Mouse (Mus musculus): ENCODE results near the gene Snrpa1. TPM values are rescaled to one million over a fixed set of nuclear protein-coding genes. Genes with fewer than 3 reads are reported as not detected.
A peak's percentile ranks its signal among the peaks of the same experiment; 100 is the strongest.

Snrpa1 gene
- total and polyA plus RNA-seq, 3 experiments: 188 to 318 (median 260) TPM

GRCm38 (mm10) chr7:66118046-66118445 is 59.2 kb downstream of the Snrpa1 start:
- Histone ChIP-seq H3K9me3 (replicated peaks; ENCODE audit: insufficient read depth, low read length) (no peaks in the 10 kb centered on the region), H3K27ac (ENCODE audit: control insufficient read depth, low read depth, low read length) (no peak overlapping the region), H3K79me2 (ENCODE audit: control insufficient read depth, insufficient read depth, low read length, poor library complexity) (peaks cover 17% of the 10 kb centered on the region), H3K27me3 (ENCODE audit: control insufficient read depth in 1 of 2, insufficient read depth in 2 of 2, low read length in 2 of 2) (no peaks in the 10 kb centered on the region), H3K36me3 (ENCODE audit: control insufficient read depth in 1 of 2, insufficient read depth in 2 of 2, low read length in 2 of 2) (peaks cover 0 to 53% of the 10 kb centered on the region in 2 experiments; a peak in 2 of 4 replicates), H3K4me1 (ENCODE audit: control insufficient read depth in 1 of 2, insufficient read depth in 2 of 2, low read length in 2 of 2) (peaks cover 25 to 53% of the 10 kb centered on the region in 2 experiments), H3K9ac (ENCODE audit: control insufficient read depth, low read depth, low read length, poor library complexity, severe bottlenecking) (no peak overlapping the region), H3K4me3 (ENCODE audit: control insufficient read depth in 1 of 2, insufficient read depth in 1 of 2, low read depth in 2 of 2, low read length in 2 of 2) (no peak overlapping the region)
- peak; percentile 61 for DNase-seq (ENCODE audit: low read depth, low spot score)
- TF ChIP-seq TCF12 (IDR thresholded peaks at IDR 0.05; ENCODE audit: low read depth, low read length): no peak
- TF ChIP-seq EP300 (IDR thresholded peaks at IDR 0.05; ENCODE audit: low read depth in 1 of 2, low read length in 2 of 2): peak in 1 of 2 experiments; percentile 21; a peak in 1 of 4 replicates

- TF ChIP-seq ZMIZ1 (IDR thresholded peaks at IDR 0.05; ENCODE audit: low read depth, low read length) (no peak), POLR2AphosphoS5 (IDR thresholded peaks at IDR 0.05; ENCODE audit: borderline replicate concordance, low read depth, low read length) (no peak), EP300 (IDR thresholded peaks at IDR 0.05; ENCODE audit: low read depth in 1 of 2, low read length in 2 of 2) (peak in 1 of 2 experiments; percentile 18; a peak in 1 of 4 replicates), ETS1 (IDR thresholded peaks at IDR 0.05; ENCODE audit: low read depth, low read length) (no peak), TBP (IDR thresholded peaks at IDR 0.05; ENCODE audit: low read depth, low read length) (no peak), USF2 (IDR thresholded peaks at IDR 0.05; ENCODE audit: borderline replicate concordance in 1 of 2, insufficient read depth in 1 of 2, low read depth in 1 of 2, low read length in 2 of 2) (no peak), GATA1 (IDR thresholded peaks at IDR 0.05; ENCODE audit: low read depth, low read length) (peak; percentile 22; the same call in 1 of the 2 replicates), CHD2 (IDR thresholded peaks at IDR 0.05; ENCODE audit: low read length) (no peak)
- H3K4me1 ChIP-seq (ENCODE audit: control insufficient read depth in 1 of 2, insufficient read depth in 2 of 2, low read length in 2 of 2): peaks cover 22 to 45% of the 10 kb centered on the region in 2 experiments
- peaks cover 0 to 46% of the 10 kb centered on the region in 2 experiments; a peak in 2 of 4 replicates for H3K36me3 ChIP-seq (ENCODE audit: control insufficient read depth in 1 of 2, insufficient read depth in 2 of 2, low read length in 2 of 2)
- H3K4me3 ChIP-seq (ENCODE audit: control insufficient read depth in 1 of 2, insufficient read depth in 1 of 2, low read depth in 2 of 2, low read length in 2 of 2): no peak overlapping the region
- H3K9ac ChIP-seq (ENCODE audit: control insufficient read depth, low read depth, low read length, poor library complexity, severe bottlenecking): no peak overlapping the region
- H3K79me2 ChIP-seq (ENCODE audit: control insufficient read depth, insufficient read depth, low read length, poor library complexity): peaks cover 22% of the 10 kb centered on the region
- no peak overlapping the region for H3K27ac ChIP-seq (ENCODE audit: control insufficient read depth, low read depth, low read length)
- no peaks in the 10 kb centered on the region for H3K9me3 ChIP-seq (replicated peaks; ENCODE audit: insufficient read depth, low read length)
- DNase-seq (ENCODE audit: low read depth, low spot score): no peak
- H3K27me3 ChIP-seq (ENCODE audit: control insufficient read depth in 1 of 2, insufficient read depth in 2 of 2, low read length in 2 of 2): no peaks in the 10 kb centered on the region
Observed at GRCm38 (mm10) chr7:66118796-66119195, 60.0 kb downstream of the Snrpa1 start.

GRCm38 (mm10) chr7:66120139-66120538 is 61.3 kb downstream of the Snrpa1 start:
- DNase-seq (ENCODE audit: low read depth, low spot score): peak; percentile 55
- peaks cover 18% of the 10 kb centered on the region; the same call in 1 of the 2 replicates for H3K79me2 ChIP-seq (ENCODE audit: control insufficient read depth, insufficient read depth, low read length, poor library complexity)
- no peak overlapping the region for H3K4me3 ChIP-seq (ENCODE audit: control insufficient read depth in 1 of 2, insufficient read depth in 1 of 2, low read depth in 2 of 2, low read length in 2 of 2)
- no peak overlapping the region for H3K27ac ChIP-seq (ENCODE audit: control insufficient read depth, low read depth, low read length)
- H3K4me1 ChIP-seq (ENCODE audit: control insufficient read depth in 1 of 2, insufficient read depth in 2 of 2, low read length in 2 of 2): peaks cover 21 to 35% of the 10 kb centered on the region in 2 experiments
- H3K27me3 ChIP-seq (ENCODE audit: control insufficient read depth in 1 of 2, insufficient read depth in 2 of 2, low read length in 2 of 2): no peaks in the 10 kb centered on the region
- H3K9ac ChIP-seq (ENCODE audit: control insufficient read depth, low read depth, low read length, poor library complexity, severe bottlenecking): no peak overlapping the region
- peaks cover 0 to 43% of the 10 kb centered on the region in 2 experiments; a peak in 2 of 4 replicates for H3K36me3 ChIP-seq (ENCODE audit: control insufficient read depth in 1 of 2, insufficient read depth in 2 of 2, low read length in 2 of 2)
- no peaks in the 10 kb centered on the region for H3K9me3 ChIP-seq (replicated peaks; ENCODE audit: insufficient read depth, low read length)
- TF ChIP-seq BHLHE40 (IDR thresholded peaks at IDR 0.05; ENCODE audit: borderline replicate concordance, low read depth, low read length): peak; percentile 60; the same call in 1 of the 2 replicates
- TF ChIP-seq MYC (IDR thresholded peaks at IDR 0.05; ENCODE audit: low read depth, low read length): 0 out of 2 replicates have a peak, but pooled peaks have one; percentile 26
- TF ChIP-seq RCOR1 (IDR thresholded peaks at IDR 0.05; ENCODE audit: low read depth, low read length): peak; percentile 97
- peak; percentile 76 for TF ChIP-seq TCF12 (IDR thresholded peaks at IDR 0.05; ENCODE audit: low read depth, low read length)
- TF ChIP-seq EP300 (IDR thresholded peaks at IDR 0.05; ENCODE audit: low read depth in 1 of 2, low read length in 2 of 2): peak; percentile 65 to 69
- TF ChIP-seq CHD1 (IDR thresholded peaks at IDR 0.05; ENCODE audit: low read depth, low read length): no peak
- TF ChIP-seq KAT2A (conservative IDR thresholded peaks at IDR 0.05; ENCODE audit: low read depth, low read length): no peak
- peak; percentile 43; the same call in 1 of the 2 replicates for TF ChIP-seq MAFK (IDR thresholded peaks at IDR 0.05; ENCODE audit: borderline replicate concordance, low read depth, low read length)
- no peak for TF ChIP-seq MAZ (IDR thresholded peaks at IDR 0.05; ENCODE audit: low read depth, low read length)
- TF ChIP-seq ZNF384 (IDR thresholded peaks at IDR 0.05; ENCODE audit: low read depth, low read length): no peak
- no peak for TF ChIP-seq USF1 (IDR thresholded peaks at IDR 0.05; ENCODE audit: low read depth, low read length)
- TF ChIP-seq MEF2A (IDR thresholded peaks at IDR 0.05; ENCODE audit: extremely low read depth, insufficient replicate concordance, low read depth, low read length, poor library complexity, severe bottlenecking): no peak
- TF ChIP-seq POLR2AphosphoS2 (IDR thresholded peaks at IDR 0.05; ENCODE audit: low read length): no peak
- TF ChIP-seq E2F4 (IDR thresholded peaks at IDR 0.05; ENCODE audit: borderline replicate concordance, low read depth, low read length): no peak
- TF ChIP-seq SMC3 (IDR thresholded peaks at IDR 0.05; ENCODE audit: low read depth, low read length): no peak
- TF ChIP-seq GATA1 (IDR thresholded peaks at IDR 0.05; ENCODE audit: low read depth, low read length): peak; percentile 72
- no peak for TF ChIP-seq JUND (IDR thresholded peaks at IDR 0.05; ENCODE audit: low read depth, low read length)
- TF ChIP-seq HCFC1 (IDR thresholded peaks at IDR 0.05; ENCODE audit: low read depth, low read length): peak; percentile 28; the same call in 1 of the 2 replicates
